Mouse (Mus musculus) olfactory bulb, adult 2 months (tissue): Measurements from ENCODE around the gene Mfsd12.

Experiments used
- CTCF ChIP-seq: fragments of 200-500 bp; IDR thresholded peaks from 2 replicates; pipeline ENCODE4 v1.5.1; 2012; ENCODE audit warnings: low read depth, mild to moderate bottlenecking, low read length, moderate library complexity; ENCODE audit not compliant: insufficient read depth
- POLR2A ChIP-seq: fragments of 200-500 bp; IDR thresholded peaks from 2 replicates; pipeline ENCODE4 v1.6.1; 2012; ENCODE audit warnings: mild to moderate bottlenecking, low read depth, low read length, moderate library complexity; ENCODE audit not compliant: insufficient read depth

- TF ChIP-seq CTCF: no peak
- TF ChIP-seq POLR2A: no peak
Measured at GRCm38 (mm10) chr10:81358841-81359240, 1.6 kb downstream of the Mfsd12 start.
